Mouse (Mus musculus): Measurements from ENCODE around the gene Rapgef5.

Rapgef5 gene

DNA sequence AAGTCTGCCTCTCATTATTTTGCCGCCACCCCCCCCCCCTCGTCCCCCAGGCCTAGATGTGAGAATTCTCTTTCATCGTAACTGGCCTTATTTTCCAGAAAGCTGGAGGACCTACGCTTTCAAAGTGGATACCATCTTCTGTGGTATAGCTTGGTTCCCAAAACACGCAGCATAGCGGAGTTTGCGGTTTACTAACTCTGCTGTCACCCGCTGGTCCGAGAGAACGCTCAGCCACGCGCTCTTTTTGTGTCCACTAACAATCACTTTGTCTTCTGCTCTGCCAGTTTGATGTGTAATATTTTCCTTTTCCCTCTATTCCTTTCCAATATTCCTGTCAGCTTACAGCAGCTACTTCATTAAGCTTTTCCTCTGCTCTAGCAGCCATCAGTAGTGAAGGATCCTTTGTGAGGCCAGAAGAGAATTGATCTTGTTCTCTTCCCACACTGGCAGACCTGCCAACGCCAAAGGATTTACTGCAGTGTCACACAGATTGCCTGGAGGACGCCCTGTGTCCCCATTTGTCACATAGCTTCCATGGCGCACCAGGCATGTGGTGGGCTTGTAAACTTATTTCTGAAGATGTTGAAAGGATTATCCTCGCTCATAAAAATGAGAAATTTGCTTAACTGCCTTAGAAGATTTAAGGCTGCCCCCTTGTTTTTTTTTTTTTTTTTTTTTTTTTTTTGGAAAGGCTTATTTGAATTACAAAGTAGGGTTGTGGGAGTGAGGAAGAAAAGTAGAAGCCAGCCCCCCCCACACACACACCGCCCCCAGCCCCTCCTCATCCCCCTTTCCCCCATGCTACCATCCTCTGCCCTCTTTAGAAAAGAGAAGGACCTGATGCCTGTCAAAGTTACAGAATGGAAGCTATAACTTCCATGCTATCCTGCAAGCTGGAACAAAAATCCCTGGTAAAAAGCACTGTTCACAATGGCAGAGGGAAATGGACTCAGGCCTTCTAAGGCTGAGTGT is 292.4 kb downstream of the Rapgef5 start:
- ATAC-seq (ENCODE audit: insufficient number of reproducible peaks, low FRiP score, low TSS enrichment): no peak
